Mouse (Mus musculus) liver, adult 2 months (tissue): ENCODE data around the gene Myh10.

Experiments used
- CTCF ChIP-seq: fragments of 200-500 bp; IDR thresholded peaks from 2 replicates; pipeline ENCODE4 v1.5.1; 2011; ENCODE audit warnings: low read depth, low read length, control low read depth
- POLR2A ChIP-seq: fragments of 200-500 bp; IDR thresholded peaks from 2 replicates; pipeline ENCODE4 v1.6.1; 2011; ENCODE audit warnings: low read length, control low read depth; ENCODE audit not compliant: insufficient read depth; ENCODE audit errors: extremely low read depth

- no peak for TF ChIP-seq POLR2A
- TF ChIP-seq CTCF, result no peak
Measured at GRCm38 (mm10) chr11:68655524-68655923, 35.8 kb upstream of the Myh10 start.
